Mouse (Mus musculus) midbrain, postnatal 0 days (tissue): Measurements from ENCODE around the gene Nup210l. TPM values are rescaled to one million over a fixed set of nuclear protein-coding genes. Genes with fewer than 3 reads are reported as not detected.
A peak's percentile ranks its signal among the peaks of the same experiment; 100 is the strongest.

ENCODE experiments used
- ATAC-seq: fragments of 200-750 bp; cut with Nextera tagmentation; 2 replicates; pipeline ENCODE4 v1.8.0; 2017; ENCODE audit warnings: moderate number of reproducible peaks, mild to moderate bottlenecking, moderate TSS enrichment, moderate library complexity; ENCODE audit not compliant: low FRiP score
- DNase-seq: peaks from one replicate; pipeline ENCODE4 v3.0.0-alpha.2; 2015; ENCODE audit warnings: low spot score
- H3K27ac ChIP-seq: fragments of 300-500 bp; sonication (generic); 2 replicates; pipeline ENCODE4 v1.5.1; 2014; ENCODE audit warnings: low read depth, mild to moderate bottlenecking, low read length, mixed read lengths
- H3K27me3 ChIP-seq: fragments of 300-500 bp; sonication (generic); 2 replicates; pipeline ENCODE4 v1.6.1; 2014; ENCODE audit warnings: low read length, control low read depth, mixed read lengths; ENCODE audit not compliant: insufficient read depth
- H3K36me3 ChIP-seq: fragments of 300-500 bp; sonication (generic); 2 replicates; pipeline ENCODE4 v1.6.1; 2014; ENCODE audit warnings: low read length, control low read depth, mixed read lengths; ENCODE audit not compliant: insufficient read depth
- H3K4me1 ChIP-seq: fragments of 300-500 bp; sonication (generic); 2 replicates; pipeline ENCODE4 v1.6.1; 2014; ENCODE audit warnings: mild to moderate bottlenecking, control low read depth, antibody characterized with exemption, low read length, mixed read lengths; ENCODE audit not compliant: insufficient read depth
- H3K4me2 ChIP-seq: fragments of 300-500 bp; sonication (generic); 2 replicates; pipeline ENCODE4 v1.6.1; 2014; ENCODE audit warnings: low read depth, mild to moderate bottlenecking, low read length, mixed read lengths; ENCODE audit not compliant: poor library complexity, severe bottlenecking
- H3K4me3 ChIP-seq: fragments of 300-500 bp; sonication (generic); 2 replicates; pipeline ENCODE4 v1.5.1; 2014; ENCODE audit warnings: low read depth, mild to moderate bottlenecking, low read length, moderate library complexity
- H3K9ac ChIP-seq: fragments of 300-500 bp; sonication (generic); replicated peaks from 2 replicates; pipeline ENCODE4 v1.6.1; 2014; ENCODE audit warnings: mild to moderate bottlenecking, low read length, moderate library complexity, mixed read lengths; ENCODE audit not compliant: poor library complexity, severe bottlenecking
- H3K9me3 ChIP-seq: fragments of 300-500 bp; sonication (generic); 2 replicates; pipeline ENCODE4 v1.6.1; 2016; ENCODE audit warnings: low read length, control low read depth
- CTCF ChIP-seq: IDR thresholded peaks from 2 replicates; pipeline ENCODE4 v1.5.1; 2016; ENCODE audit warnings: antibody characterized with exemption, mild to moderate bottlenecking
- WGBS: fragments of 180-500 bp; shearing (Covaris S2); extraction: QIAGEN DNeasy Blood & Tissue Kit; methylation state at CpG from one replicate; pipeline ENCODE4 v1.1.7; 2014; 5-methylcytosine and 5-hydroxymethylcytosine counted together
- microRNA counts: library from miRNA; unstranded; fragments of <30 nt; microRNA quantifications from one replicate; lab custom pipeline; 2015
- microRNA-seq: library from miRNA; unstranded; fragments of <30 nt; microRNA quantifications from one replicate; pipeline ENCODE4, GENCODE M21; 2016; ENCODE audit warnings: borderline number of aligned reads
- polyA plus RNA-seq: library from polyadenylated mRNA; unstranded; fragments of >200 nt; fragmentation: Nextera tagmentation; extraction: Ambion mirVana; gene quantifications from 2 replicates; pipeline ENCODE4 v1.2.1, GENCODE M21; 2015
- total RNA-seq: library from RNA; depleted of rRNA; stranded (reverse); fragments of >200 nt; gene quantifications from 2 replicates; pipeline ENCODE4 v1.2.3, GENCODE M21; 2014; rRNA removed

The Nup210l gene
- total and polyA plus RNA-seq, 2 experiments from 2014 or later = 0.17 to 0.55 TPM

- no peak for ATAC-seq
- TF ChIP-seq CTCF = no peak
- Histone ChIP-seq H3K4me1 (peaks cover 9% of the 10 kb centered on the region), H3K9ac (no peak overlapping the region), H3K27ac (no peak overlapping the region), H3K4me2 (no peak overlapping the region), H3K36me3 (peaks cover 60% of the 10 kb centered on the region), H3K27me3 (no peaks in the 10 kb centered on the region), H3K9me3 (no peaks in the 10 kb centered on the region), H3K4me3 (no peak overlapping the region)
- DNase-seq = no peak
- WGBS = 96% methylated on average over 4 of the region's 4 CpGs
Observed at GRCm38 (mm10) chr3:90258521-90258920, 154.6 kb downstream of the Nup210l start.

MicroRNAs encoded within 50 kb of the gene (microRNA counts, 519-probe panel; counts per million panel counts)
- 3,079 counts per million, percentile 71 among the panel's probes with 10 or more counts for microRNA mmu-miR-190b (lab: Ali Mortazavi, UCI)

Small RNAs within 50 kb of the gene (microRNA-seq; reads per million reads assigned to microRNA genes)
- 15.4 reads per million, percentile 26 among the genes with 10 or more reads in this experiment for gene Mir190b

Other genes with a start within 250 kb of the Nup210l start
- 0.99 and 2.0 TPM in 2 replicates for gene Il6ra, start 190.9 kb upstream of the Nup210l start, total RNA-seq
- gene Il6ra, start 190.9 kb upstream of the Nup210l start, polyA plus RNA-seq = 1.1 and 1.8 TPM in 2 replicates
- gene Atp8b2, start 140.6 kb upstream of the Nup210l start, total RNA-seq = 68.9 and 95.4 TPM in 2 replicates
- gene Atp8b2, start 140.6 kb upstream of the Nup210l start, polyA plus RNA-seq = 7.9 and 9.0 TPM in 2 replicates
- 40.6 and 45.7 TPM in 2 replicates for gene Hax1, start 105.4 kb upstream of the Nup210l start, total RNA-seq
- gene Hax1, start 105.4 kb upstream of the Nup210l start, polyA plus RNA-seq = 71.8 and 77.4 TPM in 2 replicates
- 101 and 111 TPM in 2 replicates for gene 4933434E20Rik, start 52.5 kb upstream of the Nup210l start, total RNA-seq
- 230 and 246 TPM in 2 replicates for gene 4933434E20Rik, start 52.5 kb upstream of the Nup210l start, polyA plus RNA-seq
- gene Ubap2l, start 51.5 kb upstream of the Nup210l start, total RNA-seq = 108 and 112 TPM in 2 replicates
- gene Ubap2l, start 51.5 kb upstream of the Nup210l start, polyA plus RNA-seq = 93.2 and 133 TPM in 2 replicates
- 182 and 224 TPM in 2 replicates for gene Tpm3, start 31.5 kb upstream of the Nup210l start, total RNA-seq
- 314 and 331 TPM in 2 replicates for gene Tpm3, start 31.5 kb upstream of the Nup210l start, polyA plus RNA-seq
- 2,807 and 2,947 TPM in 2 replicates for gene Rps27, start 109.5 kb downstream of the Nup210l start, total RNA-seq
- 773 and 821 TPM in 2 replicates for gene Rps27, start 109.5 kb downstream of the Nup210l start, polyA plus RNA-seq
- 3.9 and 5.9 TPM in 2 replicates for gene Rab13, start 109.6 kb downstream of the Nup210l start, total RNA-seq
- gene Rab13, start 109.6 kb downstream of the Nup210l start, polyA plus RNA-seq = 17.4 and 18.5 TPM in 2 replicates
- 37.3 and 39.1 TPM in 2 replicates for gene Jtb, start 127.5 kb downstream of the Nup210l start, total RNA-seq
- 115 and 123 TPM in 2 replicates for gene Jtb, start 127.5 kb downstream of the Nup210l start, polyA plus RNA-seq
- gene Creb3l4, start 139.4 kb downstream of the Nup210l start, total RNA-seq = 0.77 and 1.6 TPM in 2 replicates
- 1.2 and 1.7 TPM in 2 replicates for gene Creb3l4, start 139.4 kb downstream of the Nup210l start, polyA plus RNA-seq
- gene Slc39a1, start 144.0 kb downstream of the Nup210l start, total RNA-seq = 73.0 and 75.3 TPM in 2 replicates
- 60.3 and 62.4 TPM in 2 replicates for gene Slc39a1, start 144.0 kb downstream of the Nup210l start, polyA plus RNA-seq
- gene Crtc2, start 150.0 kb downstream of the Nup210l start, total RNA-seq = 19.5 and 20.4 TPM in 2 replicates
- gene Crtc2, start 150.0 kb downstream of the Nup210l start, polyA plus RNA-seq = 17.2 and 18.9 TPM in 2 replicates
- gene Dennd4b, start 161.1 kb downstream of the Nup210l start, total RNA-seq = 34.6 and 46.8 TPM in 2 replicates
- gene Dennd4b, start 161.1 kb downstream of the Nup210l start, polyA plus RNA-seq = 6.9 and 7.7 TPM in 2 replicates
- gene Gatad2b, start 189.0 kb downstream of the Nup210l start, total RNA-seq = 27.3 and 29.8 TPM in 2 replicates
- gene Gatad2b, start 189.0 kb downstream of the Nup210l start, polyA plus RNA-seq = 10.2 and 12.9 TPM in 2 replicates